Mouse (Mus musculus): ENCODE data around the gene Tmx1. TPM values are rescaled to one million over a fixed set of nuclear protein-coding genes. Genes with fewer than 3 reads are reported as not detected.

Gene Tmx1
- 10 to 100 TPM; 34.2 to 36.3 TPM for total RNA-seq (2023)

GRCm38 (mm10) chr12:70452726-70453645, at the start of gene Tmx1:
Gene Tmx1 (plus strand): TSS chr12:70453095.

Other genes with a start within 250 kb of the Tmx1 start
- gene Pygl, start 221.6 kb upstream of the Tmx1 start, total RNA-seq (2023), result 1 to 10 TPM in 1 of 2 experiments, under 1 TPM in 1; 0.83 to 1.7 TPM
- not detected for gene Trim9, start 105.5 kb upstream of the Tmx1 start, total RNA-seq (2023)

Data from T-cell, adult 66 days (primary cell).